Mouse (Mus musculus) heart, embryonic 12.5 days (tissue): ENCODE measurements around the gene Dclk3. TPM values are rescaled to one million over a fixed set of nuclear protein-coding genes. Genes with fewer than 3 reads are reported as not detected.
A peak's percentile ranks its signal among the peaks of the same experiment; 100 is the strongest.

Experiments
- ATAC-seq: fragments of 200-750 bp; cut with Nextera tagmentation; 2 replicates; pipeline ENCODE4 v1.8.0; 2017; ENCODE audit warnings: moderate TSS enrichment, moderate library complexity; ENCODE audit not compliant: insufficient number of reproducible peaks, low FRiP score
- H3K27ac ChIP-seq: fragments of 300-500 bp; sonication (generic); 2 replicates; pipeline ENCODE4 v1.5.1; 2016; ENCODE audit warnings: mild to moderate bottlenecking, moderate library complexity; ENCODE audit not compliant: poor library complexity, severe bottlenecking
- H3K27me3 ChIP-seq: fragments of 300-500 bp; sonication (generic); replicated peaks from 2 replicates; pipeline ENCODE4 v1.6.1; 2016; ENCODE audit warnings: mild to moderate bottlenecking, moderate library complexity
- H3K36me3 ChIP-seq: fragments of 300-500 bp; sonication (generic); 2 replicates; pipeline ENCODE4 v1.6.1; 2016; ENCODE audit warnings: mild to moderate bottlenecking, moderate library complexity
- H3K4me1 ChIP-seq: fragments of 300-500 bp; sonication (generic); replicated peaks from 2 replicates; pipeline ENCODE4 v1.6.1; 2016; ENCODE audit warnings: mild to moderate bottlenecking
- H3K4me2 ChIP-seq: fragments of 300-500 bp; sonication (generic); 2 replicates; pipeline ENCODE4 v1.6.1; 2016; ENCODE audit warnings: mild to moderate bottlenecking, moderate library complexity
- H3K4me3 ChIP-seq: fragments of 300-500 bp; sonication (generic); 2 replicates; pipeline ENCODE4 v1.5.1; 2016; ENCODE audit warnings: mild to moderate bottlenecking
- H3K9ac ChIP-seq: fragments of 300-500 bp; sonication (generic); 2 replicates; pipeline ENCODE4 v1.6.1; 2016; ENCODE audit warnings: mild to moderate bottlenecking, moderate library complexity
- H3K9me3 ChIP-seq: fragments of 300-500 bp; sonication (generic); replicated peaks from 2 replicates; pipeline ENCODE4 v1.6.1; 2016; ENCODE audit warnings: mild to moderate bottlenecking, moderate library complexity
- WGBS: fragments of 180-500 bp; shearing (Covaris S2); methylation state at CpG from one replicate; pipeline ENCODE4 v1.1.7; 2016; 5-methylcytosine and 5-hydroxymethylcytosine counted together
- polyA plus RNA-seq: library from polyadenylated mRNA; unstranded; fragments of >200 nt; fragmentation: Nextera tagmentation; extraction: Ambion mirVana; gene quantifications from 2 replicates; pipeline ENCODE4 v1.2.1, GENCODE M21; 2016

Dclk3 gene
- polyA plus RNA-seq, 1 experiment from 2014 or later = 2.7 TPM

- H3K9ac ChIP-seq = no peak overlapping the region
- 74% methylated on average over 6 of the region's 6 CpGs for WGBS
- peak overlapping the region; percentile 94; the same call in 1 of the 2 replicates for H3K4me2 ChIP-seq
- ATAC-seq = no peak
- peaks cover 13% of the 10 kb centered on the region for H3K4me1 ChIP-seq
- H3K36me3 ChIP-seq = no peaks in the 10 kb centered on the region
- H3K4me3 ChIP-seq = no peak overlapping the region
- peaks cover 22% of the 10 kb centered on the region for H3K27me3 ChIP-seq
- no peak overlapping the region for H3K27ac ChIP-seq
- no peaks in the 10 kb centered on the region for H3K9me3 ChIP-seq
Observed at GRCm38 (mm10) chr9:111440446-111440845, 1.6 kb downstream of the Dclk3 start.

GRCm38 (mm10) chr9:111441151-111441550 is 2.3 kb downstream of the Dclk3 start:
- peaks cover 22% of the 10 kb centered on the region for H3K27me3 ChIP-seq

GRCm38 (mm10) chr9:111446204-111446603 is 7.3 kb downstream of the Dclk3 start:
- Histone ChIP-seq H3K9me3 (no peaks in the 10 kb centered on the region), H3K4me2 (no peak overlapping the region), H3K9ac (no peak overlapping the region), H3K36me3 (no peaks in the 10 kb centered on the region), H3K27ac (no peak overlapping the region), H3K27me3 (no peaks in the 10 kb centered on the region), H3K4me1 (0 out of 2 replicates have a peak, but pooled peaks cover 2% of the 10 kb centered on the region), H3K4me3 (no peak overlapping the region)
- WGBS = 69% methylated on average over 2 of the region's 2 CpGs
- no peak for ATAC-seq

More at GRCm38 (mm10) chr9:111441151-111441550, 2.3 kb downstream of the Dclk3 start:
- Histone ChIP-seq H3K4me1 (peaks cover 13% of the 10 kb centered on the region), H3K9ac (no peak overlapping the region), H3K4me2 (no peak overlapping the region), H3K9me3 (no peaks in the 10 kb centered on the region), H3K36me3 (no peaks in the 10 kb centered on the region), H3K27ac (no peak overlapping the region), H3K4me3 (no peak overlapping the region)
- WGBS = 75% methylated on average over 2 of the region's 2 CpGs
- no peak for ATAC-seq

GRCm38 (mm10) chr9:111448976-111449375 is 10.1 kb downstream of the Dclk3 start:
- Histone ChIP-seq H3K9me3 (no peaks in the 10 kb centered on the region), H3K36me3 (no peaks in the 10 kb centered on the region), H3K4me3 (no peak overlapping the region), H3K27ac (no peak overlapping the region), H3K4me2 (no peak overlapping the region), H3K9ac (no peak overlapping the region), H3K4me1 (0 out of 2 replicates have a peak, but pooled peaks cover 2% of the 10 kb centered on the region), H3K27me3 (no peaks in the 10 kb centered on the region)
- no peak for ATAC-seq
- WGBS = 81% methylated on average over 2 of the region's 2 CpGs

GRCm38 (mm10) chr9:111449880-111450279 is 11.0 kb downstream of the Dclk3 start:
- Histone ChIP-seq H3K9ac (no peak overlapping the region), H3K4me2 (no peak overlapping the region), H3K27ac (no peak overlapping the region), H3K27me3 (no peaks in the 10 kb centered on the region), H3K4me1 (0 out of 2 replicates have a peak, but pooled peaks cover 2% of the 10 kb centered on the region), H3K9me3 (no peaks in the 10 kb centered on the region), H3K36me3 (no peaks in the 10 kb centered on the region), H3K4me3 (no peak overlapping the region)
- WGBS = 64% methylated on average over 5 of the region's 5 CpGs
- no peak for ATAC-seq

- 84% methylated on average over 12 of the region's 12 CpGs for WGBS
- no peaks in the 10 kb centered on the region for H3K27me3 ChIP-seq
- no peak overlapping the region for H3K4me2 ChIP-seq
- H3K9ac ChIP-seq = no peak overlapping the region
- H3K27ac ChIP-seq = no peak overlapping the region
- ATAC-seq = no peak
- H3K9me3 ChIP-seq = no peaks in the 10 kb centered on the region
- H3K36me3 ChIP-seq = no peaks in the 10 kb centered on the region
- no peak overlapping the region for H3K4me3 ChIP-seq
- H3K4me1 ChIP-seq = 0 out of 2 replicates have a peak, but pooled peaks cover 2% of the 10 kb centered on the region
Observed at GRCm38 (mm10) chr9:111450853-111451404, 12.0 kb downstream of the Dclk3 start.

GRCm38 (mm10) chr9:111453895-111454294 is 15.0 kb downstream of the Dclk3 start:
- H3K4me1 ChIP-seq = 0 out of 2 replicates have a peak, but pooled peaks cover 2% of the 10 kb centered on the region
- no peak overlapping the region for H3K4me3 ChIP-seq
- WGBS = 67% methylated on average over 3 of the region's 3 CpGs
- no peak overlapping the region for H3K27ac ChIP-seq
- no peak for ATAC-seq
- H3K36me3 ChIP-seq = no peaks in the 10 kb centered on the region
- H3K9ac ChIP-seq = no peak overlapping the region
- no peak overlapping the region for H3K4me2 ChIP-seq
- no peaks in the 10 kb centered on the region for H3K27me3 ChIP-seq
- H3K9me3 ChIP-seq = no peaks in the 10 kb centered on the region

GRCm38 (mm10) chr9:111457176-111457935 is 18.5 kb downstream of the Dclk3 start:
- H3K27me3 ChIP-seq = no peaks in the 10 kb centered on the region
- H3K4me2 ChIP-seq = no peak overlapping the region
- H3K9me3 ChIP-seq = no peaks in the 10 kb centered on the region
- WGBS = 81% methylated on average over 10 of the region's 10 CpGs
- no peak for ATAC-seq
- peaks cover 20% of the 10 kb centered on the region for H3K4me1 ChIP-seq
- H3K9ac ChIP-seq = no peak overlapping the region
- H3K4me3 ChIP-seq = no peak overlapping the region
- H3K36me3 ChIP-seq = no peaks in the 10 kb centered on the region
- no peak overlapping the region for H3K27ac ChIP-seq

GRCm38 (mm10) chr9:111457936-111458310 is 19.0 kb downstream of the Dclk3 start:
- no peak overlapping the region for H3K4me2 ChIP-seq
- no peaks in the 10 kb centered on the region for H3K27me3 ChIP-seq
- no peak overlapping the region for H3K4me3 ChIP-seq
- H3K36me3 ChIP-seq = no peaks in the 10 kb centered on the region
- H3K9ac ChIP-seq = no peak overlapping the region
- no peak overlapping the region for H3K27ac ChIP-seq
- no peak for ATAC-seq
- peaks cover 26% of the 10 kb centered on the region for H3K4me1 ChIP-seq
- H3K9me3 ChIP-seq = no peaks in the 10 kb centered on the region
- WGBS = 81% methylated on average over 4 of the region's 4 CpGs

GRCm38 (mm10) chr9:111459466-111459865 is 20.6 kb downstream of the Dclk3 start:
- H3K36me3 ChIP-seq = no peaks in the 10 kb centered on the region
- peaks cover 28% of the 10 kb centered on the region for H3K4me1 ChIP-seq
- no peak for ATAC-seq
- no peak overlapping the region for H3K4me3 ChIP-seq
- no peak overlapping the region for H3K27ac ChIP-seq
- 67% methylated on average over 8 of the region's 8 CpGs for WGBS
- H3K27me3 ChIP-seq = no peaks in the 10 kb centered on the region
- no peaks in the 10 kb centered on the region for H3K9me3 ChIP-seq
- H3K4me2 ChIP-seq = no peak overlapping the region
- no peak overlapping the region for H3K9ac ChIP-seq

- Histone ChIP-seq H3K4me2 (no peak overlapping the region), H3K4me3 (no peak overlapping the region), H3K4me1 (peaks cover 28% of the 10 kb centered on the region), H3K27me3 (no peaks in the 10 kb centered on the region), H3K9me3 (no peaks in the 10 kb centered on the region), H3K9ac (no peak overlapping the region), H3K27ac (peak overlapping the region; percentile 39; the same call in 1 of the 2 replicates), H3K36me3 (no peaks in the 10 kb centered on the region)
- peak; percentile 62 for ATAC-seq
- WGBS = 24% methylated on average over 6 of the region's 6 CpGs
Observed at GRCm38 (mm10) chr9:111460201-111460814, 21.4 kb downstream of the Dclk3 start.
